Mouse (Mus musculus): ENCODE measurements around the gene Zfp609. TPM values are rescaled to one million over a fixed set of nuclear protein-coding genes. Genes with fewer than 3 reads are reported as not detected.
"Not testable (repeated sequence)": the region's sequence is repeated elsewhere in the genome, so short reads cannot be mapped to it uniquely, and the experiment has no call there.

Zfp609 gene
- polyA plus RNA-seq, 1 experiment from 2014 or later, result 7.7 TPM

- peaks cover 60% of the 10 kb centered on the region for H3K4me1 ChIP-seq (replicated peaks)
- WGBS, result 24% methylated on average over 8 of the region's 8 CpGs
- peak overlapping the region; percentile 17; the same call in 1 of the 2 replicates for H3K4me2 ChIP-seq
- H3K36me3 ChIP-seq, result no peaks in the 10 kb centered on the region
- peak overlapping the region; percentile 77 for H3K27ac ChIP-seq (replicated peaks)
- no peaks in the 10 kb centered on the region for H3K9me3 ChIP-seq
- H3K27me3 ChIP-seq, result no peaks in the 10 kb centered on the region
- no peak overlapping the region for H3K9ac ChIP-seq
- ATAC-seq (ENCODE audit: low FRiP score, low read depth), result peak; percentile 83
- H3K4me3 ChIP-seq, result no peak overlapping the region
These were observed 40.2 kb downstream of the Zfp609 start for GRCm38 (mm10) chr9:65786885-65787787.

GRCm38 (mm10) chr9:65785772-65786368 is 41.5 kb downstream of the Zfp609 start:
- no peaks in the 10 kb centered on the region for H3K36me3 ChIP-seq
- no peaks in the 10 kb centered on the region for H3K27me3 ChIP-seq
- ATAC-seq (ENCODE audit: low FRiP score, low read depth), result no peak
- H3K27ac ChIP-seq (replicated peaks), result no peak overlapping the region
- no peaks in the 10 kb centered on the region for H3K9me3 ChIP-seq
- no peak overlapping the region for H3K9ac ChIP-seq
- H3K4me2 ChIP-seq, result no peak overlapping the region
- H3K4me3 ChIP-seq, result no peak overlapping the region
- peaks cover 47% of the 10 kb centered on the region for H3K4me1 ChIP-seq (replicated peaks)
- WGBS, result 82% methylated on average over 4 of the region's 4 CpGs

- H3K27ac ChIP-seq (replicated peaks); H3K4me3 ChIP-seq; H3K9me3 ChIP-seq; H3K27me3 ChIP-seq; H3K36me3 ChIP-seq; H3K9ac ChIP-seq; H3K4me2 ChIP-seq; ATAC-seq (ENCODE audit: low FRiP score, low read depth): not testable (repeated sequence)
- peaks cover 20% of the 10 kb centered on the region for H3K4me1 ChIP-seq (replicated peaks)
- WGBS, result 97% methylated on average over 3 of the region's 3 CpGs
These were observed 47.7 kb downstream of the Zfp609 start for GRCm38 (mm10) chr9:65779619-65780018.

GRCm38 (mm10) chr9:65776874-65777432 is 50.4 kb downstream of the Zfp609 start:
- no peaks in the 10 kb centered on the region for H3K27me3 ChIP-seq
- H3K9me3 ChIP-seq, result no peaks in the 10 kb centered on the region
- WGBS, result 0% methylated on average over 1 of the region's 1 CpGs

GRCm38 (mm10) chr9:65776137-65776872 is 51.1 kb downstream of the Zfp609 start:
- WGBS, result 18% methylated on average over 8 of the region's 8 CpGs
- Histone ChIP-seq H3K9me3 (no peaks in the 10 kb centered on the region), H3K4me1 (replicated peaks) (peaks cover 15% of the 10 kb centered on the region), H3K9ac (no peak overlapping the region), H3K4me3 (no peak overlapping the region), H3K27ac (replicated peaks) (no peak overlapping the region), H3K4me2 (no peak overlapping the region), H3K36me3 (no peaks in the 10 kb centered on the region), H3K27me3 (no peaks in the 10 kb centered on the region)
- ATAC-seq (ENCODE audit: low FRiP score, low read depth), result no peak

More at GRCm38 (mm10) chr9:65776874-65777432, 50.4 kb downstream of the Zfp609 start:
- Histone ChIP-seq H3K4me3 (no peak overlapping the region), H3K36me3 (no peaks in the 10 kb centered on the region), H3K9ac (no peak overlapping the region), H3K4me1 (replicated peaks) (peaks cover 15% of the 10 kb centered on the region), H3K4me2 (no peak overlapping the region), H3K27ac (replicated peaks) (no peak overlapping the region)
- no peak for ATAC-seq (ENCODE audit: low FRiP score, low read depth)

GRCm38 (mm10) chr9:65773783-65774182 is 53.6 kb downstream of the Zfp609 start:
- H3K4me3 ChIP-seq, result no peak overlapping the region
- no peak overlapping the region for H3K27ac ChIP-seq (replicated peaks)
- no peaks in the 10 kb centered on the region for H3K9me3 ChIP-seq
- H3K27me3 ChIP-seq, result no peaks in the 10 kb centered on the region
- ATAC-seq (ENCODE audit: low FRiP score, low read depth), result no peak
- no peak overlapping the region for H3K4me2 ChIP-seq
- WGBS, result 95% methylated on average over 7 of the region's 7 CpGs
- H3K36me3 ChIP-seq, result no peaks in the 10 kb centered on the region
- H3K9ac ChIP-seq, result no peak overlapping the region
- H3K4me1 ChIP-seq (replicated peaks), result peaks cover 25% of the 10 kb centered on the region

GRCm38 (mm10) chr9:65771011-65771664 is 56.2 kb downstream of the Zfp609 start:
- H3K36me3 ChIP-seq, result no peaks in the 10 kb centered on the region
- H3K4me1 ChIP-seq (replicated peaks), result peaks cover 13% of the 10 kb centered on the region
- 29% methylated on average over 11 of the region's 11 CpGs for whole genome bisulfite sequencing
- no peaks in the 10 kb centered on the region for H3K9me3 ChIP-seq
- no peak overlapping the region for H3K4me2 ChIP-seq
- no peak overlapping the region for H3K27ac ChIP-seq (replicated peaks)
- ATAC-seq (ENCODE audit: low FRiP score, low read depth), result no peak
- no peak overlapping the region for H3K9ac ChIP-seq
- H3K4me3 ChIP-seq, result no peak overlapping the region
- H3K27me3 ChIP-seq, result no peaks in the 10 kb centered on the region

- H3K27me3 ChIP-seq, result no peaks in the 10 kb centered on the region
- H3K9me3 ChIP-seq, result no peaks in the 10 kb centered on the region
- H3K27ac ChIP-seq (replicated peaks), result no peak overlapping the region
- ATAC-seq (ENCODE audit: low FRiP score, low read depth), result no peak
- peaks cover 14% of the 10 kb centered on the region for H3K4me1 ChIP-seq (replicated peaks)
- no peaks in the 10 kb centered on the region for H3K36me3 ChIP-seq
- no peak overlapping the region for H3K4me2 ChIP-seq
- no peak overlapping the region for H3K4me3 ChIP-seq
- WGBS, result 90% methylated on average over 4 of the region's 4 CpGs
- H3K9ac ChIP-seq, result no peak overlapping the region
These were observed 64.6 kb downstream of the Zfp609 start for GRCm38 (mm10) chr9:65762728-65763127.

GRCm38 (mm10) chr9:65759992-65760391 is 67.4 kb downstream of the Zfp609 start:
- no peak for ATAC-seq (ENCODE audit: low FRiP score, low read depth)
- Histone ChIP-seq H3K4me2 (no peak overlapping the region), H3K4me3 (no peak overlapping the region), H3K27me3 (no peaks in the 10 kb centered on the region), H3K27ac (replicated peaks) (no peak overlapping the region), H3K9me3 (no peaks in the 10 kb centered on the region), H3K4me1 (replicated peaks) (peaks cover 29% of the 10 kb centered on the region), H3K9ac (no peak overlapping the region), H3K36me3 (no peaks in the 10 kb centered on the region)
- WGBS, result 73% methylated on average over 8 of the region's 8 CpGs

- WGBS, result 89% methylated on average over 5 of the region's 5 CpGs
- no peak overlapping the region for H3K4me2 ChIP-seq
- H3K4me3 ChIP-seq, result no peak overlapping the region
- H3K36me3 ChIP-seq, result no peaks in the 10 kb centered on the region
- no peak overlapping the region; the same call in 1 of the 2 replicates for H3K27ac ChIP-seq (replicated peaks)
- no peaks in the 10 kb centered on the region for H3K27me3 ChIP-seq
- no peaks in the 10 kb centered on the region for H3K9me3 ChIP-seq
- no peak for ATAC-seq (ENCODE audit: low FRiP score, low read depth)
- no peak overlapping the region for H3K9ac ChIP-seq
- H3K4me1 ChIP-seq (replicated peaks), result peaks cover 29% of the 10 kb centered on the region
These were observed 68.1 kb downstream of the Zfp609 start for GRCm38 (mm10) chr9:65759256-65759655.

GRCm38 (mm10) chr9:65757826-65758225 is 69.5 kb downstream of the Zfp609 start:
- no peaks in the 10 kb centered on the region for H3K9me3 ChIP-seq
- no peak overlapping the region for H3K4me2 ChIP-seq
- no peak for ATAC-seq (ENCODE audit: low FRiP score, low read depth)
- H3K36me3 ChIP-seq, result no peaks in the 10 kb centered on the region
- H3K4me1 ChIP-seq (replicated peaks), result peaks cover 29% of the 10 kb centered on the region
- no peak overlapping the region for H3K9ac ChIP-seq
- 75% methylated on average over 3 of the region's 3 CpGs for WGBS
- no peak overlapping the region for H3K4me3 ChIP-seq
- no peak overlapping the region for H3K27ac ChIP-seq (replicated peaks)
- H3K27me3 ChIP-seq, result no peaks in the 10 kb centered on the region
